Mouse (Mus musculus) cerebellum, adult 2 months (tissue): Measurements from ENCODE around the gene Rbm47.

ENCODE experiments used
- CTCF ChIP-seq: fragments of 200-500 bp; IDR thresholded peaks from 2 replicates; pipeline ENCODE4 v1.5.1; 2011; ENCODE audit warnings: low read depth, mild to moderate bottlenecking, control low read depth, low read length, moderate library complexity, borderline replicate concordance; ENCODE audit not compliant: insufficient read depth
- POLR2A ChIP-seq: fragments of 200-500 bp; IDR thresholded peaks from 2 replicates; pipeline ENCODE4 v1.6.1; 2011; ENCODE audit warnings: low read length, control low read depth, borderline replicate concordance; ENCODE audit not compliant: insufficient read depth

GRCm38 (mm10) chr5:66165748-66166147 lies 7.2 kb downstream of the Rbm47 start:
- no peak for TF ChIP-seq CTCF
- no peak for TF ChIP-seq POLR2A
